Mouse (Mus musculus) embryo, embryonic 9.5 days (tissue): ENCODE data around the gene Saa3.
"Not testable (repeated sequence)": the region's sequence is repeated elsewhere in the genome, so short reads cannot be mapped to it uniquely, and the experiment has no call there.

Experiments
- DNase-seq: peaks from one replicate; pipeline ENCODE4 v3.0.0-alpha.2; 2017; ENCODE audit errors: extremely low spot score

Saa3 gene

DNA sequence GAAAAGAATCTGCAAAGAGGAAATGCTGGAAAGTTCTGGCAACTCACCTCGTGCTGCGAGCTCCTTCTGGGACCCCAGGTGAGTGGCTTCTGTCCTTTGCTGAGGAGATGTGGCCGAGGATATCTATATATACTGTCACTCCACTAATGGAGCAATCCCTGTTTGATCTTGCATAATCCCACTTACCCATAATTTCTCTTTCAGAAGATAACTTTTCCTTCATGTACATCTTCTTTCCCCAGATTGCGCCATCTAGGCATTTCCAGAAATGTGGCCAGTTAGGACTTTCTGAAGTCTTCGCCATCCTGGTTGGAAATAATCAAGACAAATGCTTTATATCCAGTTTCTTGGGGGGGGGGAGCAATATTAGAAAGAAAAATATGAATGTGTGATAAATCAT is at the start of gene Saa3:
Gene Saa3 (minus strand): TSS at position 101 of the 400 bp plus-strand sequence.
- no peak for DNase-seq

DNA sequence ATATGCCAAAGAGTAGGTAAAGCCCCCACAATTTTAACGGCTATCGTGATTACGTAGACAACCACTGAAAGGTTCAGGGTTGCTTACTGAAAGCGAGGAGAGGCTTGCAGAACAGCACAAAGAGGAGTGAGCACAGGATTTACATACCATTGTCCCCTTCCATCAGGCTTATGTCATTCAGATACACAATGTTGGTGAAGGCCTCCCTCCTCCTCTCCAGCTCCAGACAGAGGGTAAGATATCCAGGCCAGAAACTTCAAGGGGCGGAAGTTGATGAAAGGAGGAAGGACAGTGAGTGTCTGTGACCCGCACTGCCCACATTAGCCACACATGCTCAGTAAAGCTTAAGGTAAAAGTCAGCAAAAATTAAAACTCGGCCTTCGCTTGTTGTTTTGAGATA is 49.2 kb upstream of the Saa3 start:
- DNase-seq, result no peak

DNA sequence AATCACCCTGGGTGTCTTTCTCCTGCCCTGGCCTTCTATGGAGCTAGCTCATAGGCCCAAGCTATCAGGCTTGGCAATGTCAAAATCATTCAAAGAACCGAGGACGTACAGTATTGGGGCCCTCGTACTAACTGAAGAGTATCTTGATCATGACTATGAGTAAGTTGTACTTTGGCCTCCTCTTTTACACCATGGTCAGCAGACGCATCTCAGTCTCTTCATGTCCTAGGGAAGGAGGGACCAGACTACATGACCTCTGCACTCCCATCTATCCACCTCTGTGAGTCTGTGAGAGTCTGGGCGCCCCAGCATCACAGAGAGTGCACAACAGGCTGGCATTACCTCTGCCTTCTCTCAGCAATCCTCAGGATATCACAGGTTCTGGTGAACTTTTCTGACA is 47.1 kb upstream of the Saa3 start:
- DNase-seq, result no peak

DNA sequence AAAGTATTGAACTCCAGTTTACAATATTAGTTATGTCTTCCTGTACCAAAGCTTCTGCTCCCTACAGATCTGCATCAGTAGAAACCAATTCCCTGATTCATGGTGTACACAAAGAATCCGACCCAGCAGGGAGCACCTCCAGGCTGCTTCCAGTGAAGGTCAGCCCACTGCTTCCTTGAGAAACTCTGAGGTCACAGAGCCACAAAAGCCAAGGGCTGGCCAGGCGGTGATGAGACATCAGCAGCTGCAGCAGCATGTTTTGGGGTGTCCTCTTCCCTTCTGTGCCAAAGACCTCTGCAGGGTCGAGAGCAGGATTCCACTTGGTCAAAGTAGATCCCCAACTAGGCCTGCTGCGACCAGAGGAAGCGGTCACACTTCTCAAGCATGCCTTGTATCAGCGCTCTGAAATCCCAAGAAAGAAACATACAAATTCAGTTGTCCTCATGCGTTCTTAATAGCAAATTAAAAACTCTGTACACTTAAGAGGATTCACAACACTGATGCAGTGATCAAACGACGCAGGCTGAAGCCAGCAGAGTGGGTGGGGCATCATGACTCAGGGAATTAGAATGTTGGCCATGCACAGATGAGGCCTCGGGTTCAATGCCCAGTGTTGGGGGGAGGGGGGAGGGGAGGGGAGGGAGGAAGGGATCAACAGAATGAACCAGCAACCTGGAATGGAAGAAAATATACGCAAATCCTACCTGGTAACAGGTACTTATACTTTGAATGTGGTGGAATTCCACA is 45.7 kb upstream of the Saa3 start:
- DNase-seq, result no peak

DNA sequence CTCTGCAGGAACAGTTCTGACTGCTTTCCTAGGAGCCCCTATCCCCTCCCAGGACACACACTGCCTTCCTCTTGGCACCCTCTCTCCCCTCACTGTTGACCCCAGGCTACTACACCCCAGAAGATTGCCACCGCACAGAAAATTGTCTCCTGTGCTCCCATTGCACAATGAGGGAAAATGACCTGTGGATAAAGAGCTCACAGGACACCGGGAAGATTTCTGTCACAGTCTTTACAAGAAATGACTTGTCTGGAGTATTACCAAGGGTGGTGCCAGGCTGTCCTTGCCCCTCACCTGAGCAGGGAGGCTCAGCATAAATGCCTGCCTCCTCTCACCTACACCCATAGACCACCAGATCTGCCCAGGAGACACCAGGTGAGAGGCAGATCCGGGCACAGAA is 36.0 kb upstream of the Saa3 start, which contains the start of gene Saa2:
Gene Saa2 (plus strand): TSS at position 301 of the 400 bp plus-strand sequence.
- DNase-seq, result no peak

DNA sequence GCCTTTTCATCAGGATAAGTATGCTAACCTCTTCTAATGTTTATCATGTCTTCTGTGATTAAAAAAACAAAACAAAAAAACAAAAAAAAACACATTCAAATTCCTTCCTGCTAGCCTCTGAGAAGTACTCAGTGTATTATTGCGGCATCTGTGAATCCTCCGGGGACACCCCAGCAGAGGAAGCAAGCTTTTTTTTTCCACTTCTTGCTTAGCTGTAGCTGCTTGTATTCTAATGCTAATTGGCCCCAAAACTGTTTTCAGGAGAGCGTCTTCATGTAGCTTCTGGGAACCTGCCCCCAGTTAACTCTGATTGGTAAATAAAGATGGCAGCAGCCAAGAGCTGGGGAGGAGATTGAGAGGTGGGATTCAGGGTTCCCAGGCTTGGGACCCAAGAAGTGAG is 33.0 kb upstream of the Saa3 start:
- no peak for DNase-seq

DNA sequence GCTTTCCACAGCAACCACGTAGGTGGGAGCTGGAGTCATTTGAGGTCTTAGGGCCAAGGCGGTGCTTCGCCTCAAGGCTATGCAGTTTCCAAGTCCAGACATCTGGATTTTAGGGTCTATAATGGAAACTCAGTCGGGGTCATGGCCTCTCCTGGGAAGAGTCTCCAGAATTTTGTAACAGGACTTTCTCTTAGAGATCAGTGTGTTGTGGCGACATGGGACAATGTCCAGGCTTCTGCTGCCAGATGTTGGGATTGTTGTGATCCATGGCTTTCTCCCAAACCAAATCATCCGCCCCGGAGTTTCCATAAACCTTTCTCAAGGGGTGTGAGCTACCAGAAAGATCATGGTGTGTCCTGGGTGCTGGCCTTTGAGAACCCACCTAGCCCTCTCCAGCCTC is 30.9 kb upstream of the Saa3 start:
- DNase-seq, result no peak

DNA sequence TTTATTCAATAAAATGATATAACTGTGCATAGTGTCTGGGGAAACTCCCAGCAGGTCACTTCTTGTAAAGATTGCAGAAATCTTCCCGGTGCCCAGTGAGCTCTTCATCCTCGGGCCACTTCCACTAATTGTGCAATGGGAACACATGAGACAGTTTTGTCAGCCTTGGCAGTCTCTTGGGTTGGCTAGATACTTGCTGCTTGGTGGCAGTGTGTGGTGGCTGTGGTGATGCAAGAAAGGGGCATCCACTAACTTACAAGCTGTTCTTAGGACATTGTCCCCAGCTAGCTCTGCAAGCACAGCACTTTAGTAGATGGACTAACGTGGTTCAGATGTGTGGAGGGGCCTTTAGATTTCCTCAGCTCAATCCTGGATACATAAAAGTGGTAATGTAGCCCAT is 30.3 kb upstream of the Saa3 start:
- no peak for DNase-seq

DNA sequence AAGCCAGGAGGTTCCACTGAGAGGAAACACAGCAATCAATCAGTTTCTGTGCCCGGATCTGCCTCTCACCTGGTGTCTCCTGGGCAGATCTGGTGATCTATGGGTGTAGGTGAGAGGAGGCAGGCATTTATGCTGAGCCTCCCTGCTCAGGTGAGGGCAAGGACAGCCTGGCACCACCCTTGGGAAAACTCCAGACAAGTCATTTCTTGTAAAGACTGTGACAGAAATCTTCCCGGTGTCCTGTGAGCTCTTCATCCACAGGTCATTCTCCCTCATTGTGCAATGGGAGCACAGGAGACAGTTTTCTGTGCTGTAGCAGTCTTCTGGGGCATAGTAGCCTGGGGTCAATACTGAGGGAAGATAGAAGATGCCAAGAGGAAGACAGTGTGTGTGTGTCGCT is 27.4 kb upstream of the Saa3 start, which contains the start of gene Saa1:
Gene Saa1 (minus strand): TSS at position 101 of the 400 bp plus-strand sequence.
- not testable (repeated sequence) for DNase-seq

DNA sequence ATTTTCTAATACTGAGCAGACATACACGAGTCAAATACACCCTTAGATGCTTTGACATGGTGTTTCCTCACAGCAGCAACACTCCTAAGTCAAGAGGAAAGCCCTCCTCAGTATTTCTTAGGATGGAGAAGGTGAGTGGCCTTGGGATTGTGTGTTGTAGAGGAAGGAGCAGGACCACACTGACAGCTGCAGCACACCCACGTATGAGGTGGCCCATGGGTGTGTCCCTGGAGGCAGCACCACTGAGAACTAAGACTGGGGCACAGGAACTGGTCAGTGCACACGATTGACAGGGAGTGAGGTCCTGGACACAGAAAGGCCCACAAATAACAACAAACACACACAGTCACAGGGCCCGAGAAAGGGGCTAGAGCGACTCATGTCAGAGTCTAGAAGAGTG is 24.5 kb upstream of the Saa3 start:
- not testable (repeated sequence) for DNase-seq

DNA sequence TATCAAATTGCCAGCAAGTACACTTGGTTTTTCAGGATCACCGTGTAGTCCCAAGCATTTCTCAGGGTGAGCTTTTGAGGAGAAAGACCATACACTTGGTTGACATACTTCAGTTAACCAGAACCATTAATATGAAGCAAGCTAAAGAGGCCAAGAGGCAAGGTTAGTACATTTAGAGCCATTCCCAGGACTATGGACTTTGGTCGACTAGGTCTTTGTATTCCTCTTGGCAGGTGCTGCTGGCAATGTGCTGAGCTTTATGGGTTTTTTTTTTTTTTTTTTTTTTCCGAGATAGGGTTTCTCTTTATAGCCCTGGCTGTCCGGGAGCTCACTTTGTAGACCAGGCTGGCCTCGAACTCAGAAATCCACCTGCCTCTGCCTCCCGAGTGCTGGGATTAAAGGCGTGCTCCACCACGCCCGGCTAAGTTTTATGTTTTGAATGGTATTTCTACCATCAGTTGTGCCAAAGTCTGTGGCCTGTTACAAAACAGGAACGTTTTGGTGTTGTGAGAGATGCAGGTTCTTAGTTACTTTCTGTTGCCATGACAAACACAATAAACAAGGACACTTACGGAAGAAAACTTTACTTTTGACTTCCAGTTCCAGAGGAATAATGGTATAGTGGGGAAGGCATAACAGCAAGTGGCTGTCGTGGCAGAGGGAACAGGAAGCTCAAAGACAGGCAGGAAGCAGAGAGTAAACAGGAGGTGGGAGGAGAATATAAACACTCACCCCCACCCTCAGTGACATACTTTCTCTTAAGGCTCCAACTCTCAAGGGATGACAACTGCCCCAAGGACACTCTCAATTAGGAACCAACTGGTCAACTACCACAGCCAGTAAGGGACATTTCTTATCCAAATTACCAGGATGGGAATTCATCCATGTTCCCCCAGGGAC is 23.3 kb upstream of the Saa3 start:
- no peak for DNase-seq

DNA sequence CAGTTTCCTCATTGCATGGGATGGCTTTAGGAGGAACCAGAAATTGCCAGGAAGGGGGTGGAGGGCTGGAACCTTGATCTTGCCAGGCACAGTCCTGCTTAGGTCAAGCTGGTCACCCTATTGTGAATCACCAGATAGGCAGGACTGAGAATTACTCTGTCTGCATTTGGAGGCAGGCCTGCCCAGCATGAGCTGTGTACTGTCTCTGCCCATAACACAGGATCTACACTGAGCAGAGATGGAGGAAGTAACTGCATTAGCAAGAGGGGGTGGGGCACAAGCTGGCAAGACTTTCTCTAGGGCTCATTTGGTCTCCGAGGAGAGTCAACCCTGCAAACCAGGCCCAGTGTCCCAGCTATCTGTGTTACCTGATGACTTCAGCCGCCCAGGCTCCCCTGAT is 19.5 kb upstream of the Saa3 start:
- DNase-seq, result no peak

DNA sequence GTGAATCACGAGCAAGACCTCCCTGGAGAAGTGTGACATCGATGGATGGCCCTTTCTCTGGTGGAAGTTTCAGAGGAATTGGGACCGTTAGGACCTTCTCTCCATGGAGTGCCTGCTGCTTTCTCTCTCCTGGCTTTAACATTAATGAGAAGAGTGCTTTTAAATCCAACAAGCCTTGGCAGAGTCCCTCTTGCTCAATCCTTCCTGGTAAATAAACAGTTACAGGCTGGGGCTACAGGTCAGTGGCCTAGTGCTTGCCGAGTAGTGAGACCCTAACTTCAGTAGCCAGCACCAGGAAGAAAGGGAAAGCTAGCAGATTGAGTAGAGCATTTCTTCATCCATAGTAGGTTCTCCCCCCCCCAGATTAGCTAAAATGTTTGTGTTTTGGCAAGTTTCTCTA is 17.0 kb upstream of the Saa3 start, which contains the start of gene Saa4:
Gene Saa4 (minus strand): TSS at position 146 of the 400 bp plus-strand sequence.
- DNase-seq, result no peak

DNA sequence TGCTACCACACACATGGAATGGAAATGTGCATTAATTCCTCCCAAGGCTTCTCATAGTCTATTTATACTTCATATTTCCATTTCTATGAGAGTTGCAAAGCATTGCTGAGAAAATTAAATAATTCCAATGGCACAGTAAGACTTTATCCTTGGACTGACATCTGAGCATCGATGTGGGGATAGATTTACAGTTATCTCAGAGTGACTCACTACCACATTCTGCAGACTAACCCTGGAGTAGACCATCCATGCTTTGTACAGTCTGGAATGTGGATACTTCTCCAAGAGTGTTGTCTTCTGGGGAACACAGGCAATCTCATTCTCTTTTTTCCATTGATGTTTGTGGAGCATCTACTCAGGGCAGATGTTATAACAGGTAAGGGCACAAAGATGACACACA is 12.1 kb upstream of the Saa3 start:
- no peak for DNase-seq

DNA sequence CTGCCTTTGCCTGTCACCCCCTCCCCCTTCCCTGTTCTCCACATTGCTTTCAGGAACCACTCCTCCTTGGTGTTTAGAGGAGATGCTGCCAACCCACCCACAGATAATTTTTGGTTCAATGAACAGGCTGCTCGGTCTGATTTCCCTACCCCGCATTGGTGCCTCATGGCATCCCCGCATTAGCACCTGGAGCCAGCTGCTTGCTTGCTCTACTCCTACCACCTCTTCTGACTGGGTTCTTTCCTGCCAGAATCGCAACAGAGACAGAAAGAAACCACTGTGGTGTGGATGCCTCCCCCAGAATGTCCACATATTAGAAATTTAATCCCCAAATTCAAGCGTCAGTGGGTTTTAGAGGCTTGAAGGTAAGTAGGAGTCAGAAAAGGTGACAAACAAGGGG is 8.9 kb upstream of the Saa3 start:
- DNase-seq, result no peak

DNA sequence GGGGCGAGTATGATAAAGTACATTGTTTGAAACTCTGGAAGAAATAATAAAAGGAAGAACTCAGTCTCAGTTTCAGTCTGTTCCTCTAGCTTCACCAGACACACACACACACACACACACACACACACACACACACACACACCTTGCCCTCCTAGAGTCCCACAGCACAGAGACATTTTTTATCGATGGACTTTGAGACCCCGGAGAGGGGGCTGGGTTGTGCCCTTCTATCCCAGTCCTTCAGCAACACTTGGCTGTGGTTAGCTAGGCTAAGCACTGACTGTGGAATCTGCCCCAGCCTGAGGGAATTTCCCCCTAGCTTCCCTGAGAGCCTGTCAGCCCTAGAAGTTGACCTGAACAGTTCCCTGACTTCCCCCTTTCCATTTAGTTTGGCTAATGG is 8.3 kb upstream of the Saa3 start:
- no peak for DNase-seq

DNA sequence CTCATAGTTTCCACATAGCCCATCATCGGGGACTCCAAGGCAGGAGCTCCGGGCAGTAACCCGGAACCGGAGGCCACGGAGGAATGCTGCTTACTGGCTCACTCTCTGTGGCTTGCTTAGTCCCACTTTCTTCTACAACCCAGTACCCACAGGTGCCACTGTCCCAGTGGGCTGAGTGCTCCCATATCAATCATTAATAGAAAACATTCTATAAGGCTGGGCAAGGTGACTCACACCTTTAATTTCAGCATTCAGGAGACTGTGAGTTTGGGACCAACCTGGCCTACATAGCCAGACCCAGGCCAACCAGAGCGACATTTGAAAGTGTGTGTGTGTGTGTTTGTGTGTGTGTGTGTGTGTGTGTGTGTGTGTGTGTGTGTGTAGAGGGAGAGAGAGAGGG is 7.9 kb upstream of the Saa3 start:
- no peak for DNase-seq

DNA sequence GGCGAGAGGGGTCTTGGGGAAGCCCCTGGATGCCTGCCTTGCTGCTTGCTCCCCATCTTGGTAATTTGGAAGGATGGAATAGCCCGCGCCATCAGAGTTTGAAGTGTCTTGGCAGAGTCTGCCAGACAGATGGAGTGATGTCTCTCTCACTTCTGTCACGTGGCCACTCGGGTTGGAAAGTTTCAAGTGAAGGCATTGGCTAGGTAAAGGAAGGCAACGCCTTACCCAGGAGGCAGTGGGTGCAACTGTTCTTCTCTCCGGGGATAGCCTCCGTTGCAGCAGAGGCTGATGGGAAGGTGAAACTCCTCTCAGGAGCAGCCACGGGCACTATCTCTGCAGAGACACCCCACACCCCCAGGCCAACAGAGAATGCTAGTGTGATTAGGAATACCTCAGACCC is 5.0 kb upstream of the Saa3 start:
- DNase-seq, result no peak

DNA sequence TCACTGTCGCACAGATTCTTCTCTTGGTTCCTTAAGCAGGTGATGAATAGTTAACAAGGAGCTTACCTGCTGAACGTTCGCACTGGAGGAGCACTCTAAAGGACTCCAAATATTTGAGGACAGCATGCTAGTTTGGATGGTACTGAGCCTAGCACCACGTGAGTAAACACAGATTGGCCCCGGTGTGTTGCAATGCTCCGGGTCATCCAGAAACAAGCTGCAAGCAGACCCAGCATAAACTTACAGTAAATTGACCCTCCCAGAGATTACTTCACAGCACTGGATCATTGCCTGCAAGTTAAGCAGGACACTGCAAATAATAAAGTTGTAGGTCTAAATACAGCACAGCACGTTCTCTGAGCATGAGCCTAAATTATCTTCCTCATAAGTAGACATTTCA is 4.0 kb upstream of the Saa3 start:
- no peak for DNase-seq

DNA sequence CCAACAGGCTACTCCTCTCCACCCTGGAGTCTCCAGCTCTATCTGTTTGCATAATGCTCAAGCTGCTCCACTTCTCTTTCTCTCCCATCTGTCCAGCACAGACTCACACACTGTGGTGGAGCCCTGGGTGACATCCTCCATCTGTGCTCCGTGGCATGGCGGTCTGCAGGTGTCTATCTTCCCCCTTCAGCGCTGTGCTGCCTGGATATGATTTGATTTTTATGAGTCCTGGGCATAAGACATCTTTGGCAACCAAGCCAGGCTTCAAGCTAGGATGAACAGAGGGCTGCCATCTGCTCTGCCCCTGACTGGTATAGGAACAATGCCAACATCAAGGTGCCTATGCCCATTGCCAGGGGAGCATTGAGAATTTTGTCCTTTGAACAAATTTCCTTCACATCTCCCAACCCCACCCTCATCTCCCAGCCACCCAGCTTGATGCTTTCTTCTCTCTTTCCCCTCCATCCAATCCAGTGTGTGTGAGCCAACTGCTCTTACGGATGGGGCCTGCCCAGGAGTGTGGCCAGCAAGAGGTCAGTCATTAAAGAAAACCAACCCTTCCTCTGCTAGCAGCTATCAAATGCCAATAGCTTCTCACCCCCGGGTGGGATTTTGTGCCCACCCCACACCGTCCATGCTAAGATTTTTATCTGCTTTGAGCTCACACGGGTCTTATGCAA is 3.2 kb upstream of the Saa3 start:
- DNase-seq, result no peak

DNA sequence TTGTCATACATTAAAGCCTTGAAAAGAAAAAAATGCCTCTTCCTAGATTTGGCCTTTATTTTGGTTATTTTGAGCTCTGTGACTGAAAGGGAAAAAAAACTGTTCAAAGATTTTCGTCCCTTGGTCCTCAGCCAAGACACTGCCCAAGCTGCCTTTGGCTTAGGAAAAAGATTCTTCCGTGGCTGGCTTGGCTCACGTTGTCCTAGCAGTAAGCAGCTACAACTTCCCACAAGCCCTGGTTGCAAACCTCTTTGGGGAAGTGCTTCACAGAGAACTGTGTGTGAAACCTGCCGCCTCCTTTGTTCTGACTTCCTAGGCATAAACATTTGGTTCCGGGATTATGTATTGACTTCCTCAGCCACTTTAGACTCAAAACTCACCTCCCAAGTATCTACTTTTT is 1.4 kb upstream of the Saa3 start:
- DNase-seq, result no peak

DNA sequence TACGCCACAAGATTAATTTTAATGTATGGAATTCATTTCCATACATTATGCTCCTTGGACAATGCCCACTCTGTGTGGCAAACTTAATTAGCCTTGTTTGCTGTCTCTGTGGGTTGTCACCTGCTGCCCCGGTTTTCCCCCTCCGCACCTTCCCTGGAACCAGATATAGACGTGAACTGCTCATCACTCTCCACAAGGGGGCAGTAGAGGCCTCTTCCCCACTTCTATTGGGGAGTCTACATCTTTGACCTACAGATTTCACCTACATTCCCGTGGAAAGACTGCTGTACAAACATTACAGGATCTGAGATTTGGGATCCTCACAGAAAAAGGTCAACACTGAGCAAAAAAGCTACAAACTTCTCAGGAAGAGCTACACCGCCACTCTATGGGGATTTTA is 982 bp downstream of the Saa3 start:
- peak; percentile 56 for DNase-seq
